Mouse (Mus musculus) CH12.LX (cell line): ENCODE data around the gene Mapkapk2. TPM values are rescaled to one million over a fixed set of nuclear protein-coding genes. Genes with fewer than 3 reads are reported as not detected.

Source experiments
- DNase-seq: peaks from one replicate; pipeline ENCODE4 v3.0.0-alpha.2; 2013; ENCODE audit errors: extremely low read depth
- H3K27ac ChIP-seq: 2 replicates; pipeline ENCODE4 v1.5.1; 2012; ENCODE audit warnings: low read depth, mild to moderate bottlenecking, control low read depth, moderate library complexity; ENCODE audit not compliant: insufficient read depth
- H3K27me3 ChIP-seq: replicated peaks from 2 replicates; pipeline ENCODE3; 2012; ENCODE audit warnings: inconsistent platforms
- H3K36me3 ChIP-seq, 2 experiments: replicated peaks in 1 of 2; 2 replicates each; pipeline versions ENCODE3 to v1.6.1; 2012; ENCODE audit warnings: inconsistent platforms in 1 of 2, low read length in 1 of 2, mild to moderate bottlenecking in 1 of 2, mixed read lengths in 1 of 2, moderate library complexity in 1 of 2; ENCODE audit not compliant: control insufficient read depth in 1 of 2, insufficient read depth in 1 of 2
- H3K4me1 ChIP-seq, 2 experiments: 2 replicates each; pipeline ENCODE4 v1.6.1; 2012; ENCODE audit warnings: inconsistent platforms in 1 of 2, moderate library complexity in 1 of 2; ENCODE audit not compliant: insufficient read depth in 2 of 2, control insufficient read depth in 1 of 2
- H3K4me2 ChIP-seq: 2 replicates; pipeline ENCODE4 v1.6.1; 2012; ENCODE audit warnings: low read depth, mild to moderate bottlenecking, control low read depth; ENCODE audit not compliant: poor library complexity, insufficient read depth, severe bottlenecking
- H3K4me3 ChIP-seq, 3 experiments: fragments of 150-350 bp in 1 of 3; sonication (generic) in 1 of 3; replicated peaks in 1 of 3; 2 replicates each; pipeline versions ENCODE3 to v1.5.1; 2011 to 2012; ENCODE audit warnings: low read depth in 2 of 3, low read length in 2 of 3, mild to moderate bottlenecking in 2 of 3, moderate library complexity in 2 of 3, control low read depth in 1 of 3, improper control_type of control experiment in 1 of 3, inconsistent platforms in 1 of 3, mixed read lengths in 1 of 3; ENCODE audit not compliant: poor library complexity in 1 of 3
- H3K79me2 ChIP-seq: replicated peaks from 2 replicates; pipeline ENCODE4 v1.6.1; 2012; ENCODE audit warnings: mild to moderate bottlenecking, moderate library complexity; ENCODE audit not compliant: control insufficient read depth, poor library complexity, insufficient read depth, severe bottlenecking; ENCODE audit errors: extremely low read depth
- H3K9ac ChIP-seq: 2 replicates; pipeline ENCODE4 v1.6.1; 2012; ENCODE audit warnings: low read depth, mild to moderate bottlenecking, control low read depth, moderate library complexity; ENCODE audit not compliant: insufficient read depth
- H3K9me3 ChIP-seq: replicated peaks from 2 replicates; pipeline ENCODE3; 2012; ENCODE audit warnings: low read length, inconsistent platforms, mixed read lengths
- BHLHE40 ChIP-seq: IDR thresholded peaks from 2 replicates; pipeline ENCODE4 v1.6.1; 2011; ENCODE audit warnings: mild to moderate bottlenecking, low read depth, low read length, improper control_type of control experiment
- CHD1 ChIP-seq: IDR thresholded peaks from 2 replicates; pipeline ENCODE4 v1.6.1; 2012; ENCODE audit warnings: low read depth, low read length, improper control_type of control experiment, inconsistent platforms
- CTCF ChIP-seq, 2 experiments: IDR thresholded peaks in 1 of 2; conservative IDR thresholded peaks in 1 of 2; 2 replicates each; pipeline ENCODE4 v1.5.1; 2011 to 2012; ENCODE audit warnings: low read depth in 2 of 2, low read length in 2 of 2, improper control_type of control experiment in 1 of 2, inconsistent platforms in 1 of 2, mild to moderate bottlenecking in 1 of 2, moderate library complexity in 1 of 2
- E2F4 ChIP-seq: IDR thresholded peaks from 2 replicates; pipeline ENCODE4 v1.6.1; 2011; ENCODE audit warnings: low read depth, low read length, improper control_type of control experiment; ENCODE audit not compliant: insufficient replicate concordance
- ELF1 ChIP-seq: IDR thresholded peaks from 2 replicates; pipeline ENCODE4 v1.6.1; 2014; ENCODE audit warnings: low read depth, mild to moderate bottlenecking, inconsistent platforms, low read length, improper control_type of control experiment
- EP300 ChIP-seq: IDR thresholded peaks from 2 replicates; pipeline ENCODE4 v1.6.1; 2011; ENCODE audit warnings: low read length, improper control_type of control experiment
- ETS1 ChIP-seq: conservative IDR thresholded peaks from 2 replicates; pipeline ENCODE4 v1.6.1; 2012; ENCODE audit warnings: low read depth, mild to moderate bottlenecking, inconsistent platforms, low read length, improper control_type of control experiment, moderate library complexity
- GABPA ChIP-seq: IDR thresholded peaks from 2 replicates; pipeline ENCODE4 v1.6.1; 2012; ENCODE audit warnings: low read depth, low read length, improper control_type of control experiment, inconsistent platforms; ENCODE audit not compliant: insufficient replicate concordance
- HCFC1 ChIP-seq: IDR thresholded peaks from 2 replicates; pipeline ENCODE4 v1.6.1; 2012; ENCODE audit warnings: low read depth, mild to moderate bottlenecking, inconsistent platforms, low read length, improper control_type of control experiment
- IRF4 ChIP-seq: IDR thresholded peaks from 2 replicates; pipeline ENCODE4 v1.6.1; 2014; ENCODE audit warnings: low read depth, mild to moderate bottlenecking, inconsistent platforms, low read length, improper control_type of control experiment
- JUN ChIP-seq: IDR thresholded peaks from 2 replicates; pipeline ENCODE4 v1.6.1; 2011; ENCODE audit warnings: low read depth, mild to moderate bottlenecking, low read length, improper control_type of control experiment, moderate library complexity; ENCODE audit not compliant: insufficient read depth
- JUND ChIP-seq: conservative IDR thresholded peaks from 2 replicates; pipeline ENCODE4 v1.6.1; 2011; ENCODE audit warnings: low read depth, low read length, improper control_type of control experiment
- MEF2A ChIP-seq: IDR thresholded peaks from 2 replicates; pipeline ENCODE4 v1.6.1; 2014; ENCODE audit warnings: low read depth, mild to moderate bottlenecking, inconsistent platforms, low read length, improper control_type of control experiment, borderline replicate concordance
- MXI1 ChIP-seq: IDR thresholded peaks from 2 replicates; pipeline ENCODE4 v1.6.1; 2011; ENCODE audit warnings: mild to moderate bottlenecking, low read depth, low read length, improper control_type of control experiment
- MYC ChIP-seq: IDR thresholded peaks from 2 replicates; pipeline ENCODE4 v1.6.1; 2011; ENCODE audit warnings: low read depth, mild to moderate bottlenecking, improper control_type of control experiment, low read length
- NELFE ChIP-seq: IDR thresholded peaks from 2 replicates; pipeline ENCODE4 v1.6.1; 2011; ENCODE audit warnings: low read depth, low read length, improper control_type of control experiment
- NRF1 ChIP-seq: IDR thresholded peaks from 2 replicates; pipeline ENCODE4 v1.6.1; 2014; ENCODE audit warnings: low read depth, mild to moderate bottlenecking, inconsistent platforms, low read length, improper control_type of control experiment, moderate library complexity
- PAX5 ChIP-seq: IDR thresholded peaks from 2 replicates; pipeline ENCODE4 v1.6.1; 2012; ENCODE audit warnings: low read length, inconsistent platforms, mixed read lengths
- POLR2A ChIP-seq: IDR thresholded peaks from 2 replicates; pipeline ENCODE4 v1.6.1; 2011; ENCODE audit warnings: low read depth, mild to moderate bottlenecking, improper control_type of control experiment, low read length
- POLR2AphosphoS2 ChIP-seq: IDR thresholded peaks from 2 replicates; pipeline ENCODE4 v1.6.1; 2011; ENCODE audit warnings: low read depth, low read length, improper control_type of control experiment
- RAD21 ChIP-seq: IDR thresholded peaks from 2 replicates; pipeline ENCODE4 v1.6.1; 2011; ENCODE audit warnings: low read depth, mild to moderate bottlenecking, low read length, improper control_type of control experiment, moderate library complexity
- RCOR1 ChIP-seq: conservative IDR thresholded peaks from 2 replicates; pipeline ENCODE4 v1.6.1; 2012; ENCODE audit warnings: low read depth, mild to moderate bottlenecking, inconsistent platforms, low read length, improper control_type of control experiment
- SIN3A ChIP-seq: IDR thresholded peaks from 2 replicates; pipeline ENCODE4 v1.6.1; 2012; ENCODE audit warnings: low read length, improper control_type of control experiment, inconsistent platforms
- SMC3 ChIP-seq: IDR thresholded peaks from 2 replicates; pipeline ENCODE4 v1.6.1; 2011; ENCODE audit warnings: low read depth, low read length, improper control_type of control experiment
- TBP ChIP-seq: conservative IDR thresholded peaks from 2 replicates; pipeline ENCODE4 v1.6.1; 2011; ENCODE audit warnings: low read depth, low read length, improper control_type of control experiment
- TCF12 ChIP-seq: IDR thresholded peaks from 2 replicates; pipeline ENCODE4 v1.6.1; 2014; ENCODE audit warnings: low read depth, mild to moderate bottlenecking, inconsistent platforms, low read length, improper control_type of control experiment
- UBTF ChIP-seq: IDR thresholded peaks from 2 replicates; pipeline ENCODE4 v1.6.1; 2012; ENCODE audit warnings: low read depth, mild to moderate bottlenecking, inconsistent platforms, low read length, improper control_type of control experiment, moderate library complexity
- USF1 ChIP-seq: IDR thresholded peaks from 2 replicates; pipeline ENCODE4 v1.6.1; 2014; ENCODE audit warnings: low read depth, mild to moderate bottlenecking, inconsistent platforms, low read length, improper control_type of control experiment
- USF2 ChIP-seq: conservative IDR thresholded peaks from 2 replicates; pipeline ENCODE4 v1.6.1; 2011; ENCODE audit warnings: low read depth, low read length, improper control_type of control experiment
- ZC3H11A ChIP-seq: IDR thresholded peaks from 2 replicates; pipeline ENCODE4 v1.6.1; 2012; ENCODE audit warnings: low read depth, mild to moderate bottlenecking, inconsistent platforms, low read length, improper control_type of control experiment
- ZKSCAN1 ChIP-seq: IDR thresholded peaks from 2 replicates; pipeline ENCODE4 v1.6.1; 2012; ENCODE audit warnings: low read depth, inconsistent platforms, low read length, improper control_type of control experiment, borderline replicate concordance
- ZMIZ1 ChIP-seq: IDR thresholded peaks from 2 replicates; pipeline ENCODE4 v1.6.1; 2012; ENCODE audit warnings: low read depth, mild to moderate bottlenecking, inconsistent platforms, low read length, improper control_type of control experiment
- ZNF384 ChIP-seq: IDR thresholded peaks from 2 replicates; pipeline ENCODE4 v1.6.1; 2012; ENCODE audit warnings: low read depth, low read length, improper control_type of control experiment, inconsistent platforms
- dilution Hi-C: fragments of 300-500 bp; cut with MboI; formaldehyde crosslinking; loops from 2 replicates; pipeline ENCODE4 v1.14.3; 2020; ENCODE audit warnings: low sequenced_read_pairs; ENCODE audit not compliant: extremely low pct_unique_long_range_greater_than_20kb, extremely low pct_ligation_motif_present
- in situ Hi-C: fragments of 300-500 bp; cut with MboI; formaldehyde crosslinking; loops from 3 replicates; pipeline ENCODE4 v1.14.3; 2019; ENCODE audit warnings: low sequenced_read_pairs, low pct_ligation_motif_present, low pct_unique_long_range_greater_than_20kb, mixed read lengths
- polyA plus RNA-seq: library from polyadenylated mRNA; unstranded; fragments of >175 nt; gene quantifications from 2 replicates; pipeline ENCODE4 v1.2.1, GENCODE M21; 2012; ENCODE audit warnings: low read depth; ENCODE audit not compliant: insufficient read length
- total RNA-seq, 2 experiments: library from RNA; depleted of rRNA; stranded (reverse); fragments of 300-350 nt in 1 of 2; fragments of >200 nt in 1 of 2; gene quantifications; 2 replicates each; pipeline ENCODE4 v1.2.3; 2012 to 2014

Mapkapk2 gene
- total and polyA plus RNA-seq, 3 experiments = 55.0 to 63.5 (median 62.9) TPM

GRCm38 (mm10) chr1:131022591-131023249 is 74.9 kb downstream of the Mapkapk2 start:
- H3K36me3 ChIP-seq = peaks cover 32 to 42% of the 10 kb centered on the region in 2 experiments
- in situ Hi-C loops = no loop called here
- H3K9ac ChIP-seq = peak overlapping the region; percentile 87
- H3K79me2 ChIP-seq = peaks cover 38% of the 10 kb centered on the region
- H3K27me3 ChIP-seq = no peaks in the 10 kb centered on the region
- dilution Hi-C loops = no loop called here
- peaks cover 13 to 48% of the 10 kb centered on the region in 2 experiments for H3K4me1 ChIP-seq
- DNase-seq = peak; percentile 86
- H3K27ac ChIP-seq = peak overlapping the region; percentile 92
- no peaks in the 10 kb centered on the region for H3K9me3 ChIP-seq
- TF ChIP-seq JUN = peak; percentile 83
- TF ChIP-seq CTCF (conservative IDR thresholded peaks at IDR 0.05 in 1 of 2, IDR thresholded peaks at IDR 0.05 in 1 of 2; ENCODE audit: low read depth in 2 of 2, low read length in 2 of 2) = no peak
- TF ChIP-seq PAX5 = no peak
- TF ChIP-seq GABPA = no peak
- TF ChIP-seq UBTF = no peak
- peak; percentile 84 for TF ChIP-seq EP300
- no peak; the same call in 1 of the 2 replicates for TF ChIP-seq NELFE
- no peak; the same call in 1 of the 2 replicates for TF ChIP-seq ELF1
- TF ChIP-seq CHD1 = 0 out of 2 replicates have a peak, but pooled peaks have one; percentile 2
- TF ChIP-seq MYC = no peak; the same call in 1 of the 2 replicates
- TF ChIP-seq MXI1 = no peak; the same call in 1 of the 2 replicates
- no peak for TF ChIP-seq ZKSCAN1
- TF ChIP-seq USF1 = no peak
- no peak for TF ChIP-seq ZC3H11A
- TF ChIP-seq NRF1 = no peak; the same call in 1 of the 2 replicates
- peak; percentile 75; the same call in 1 of the 2 replicates for TF ChIP-seq MEF2A
- TF ChIP-seq TBP = 0 out of 2 replicates have a peak, but pooled peaks have one; percentile 34
- TF ChIP-seq JUND = peak; percentile 94
- peak; percentile 19 for TF ChIP-seq SMC3
- peak; percentile 78 for TF ChIP-seq ZNF384
- TF ChIP-seq IRF4 = peak; percentile 95
- no peak for TF ChIP-seq E2F4
- TF ChIP-seq HCFC1 = peak; percentile 3; the same call in 1 of the 2 replicates
- TF ChIP-seq SIN3A = peak; percentile 5; the same call in 1 of the 2 replicates
- TF ChIP-seq BHLHE40 = peak; percentile 83
- peak; percentile 84 for TF ChIP-seq ETS1
- no peak for TF ChIP-seq USF2
- peak; percentile 88 for TF ChIP-seq POLR2AphosphoS2
- TF ChIP-seq RCOR1 = no peak; the same call in 1 of the 2 replicates
- no peak; the same call in 1 of the 2 replicates for TF ChIP-seq RAD21
- TF ChIP-seq ZMIZ1 = no peak; the same call in 1 of the 2 replicates
- TF ChIP-seq TCF12 = peak; percentile 84
- TF ChIP-seq POLR2A = peak; percentile 65
- H3K4me3 ChIP-seq = peak overlapping the region; percentile 58 to 77 (median 64)
- H3K4me2 ChIP-seq = peak overlapping the region; percentile 85
